Mouse (Mus musculus) limb, embryonic 14.5 days (tissue): ENCODE data around the gene Filip1l. TPM values are rescaled to one million over a fixed set of nuclear protein-coding genes. Genes with fewer than 3 reads are reported as not detected.

Experiments
- ATAC-seq: fragments of 200-750 bp; cut with Nextera tagmentation; 2 replicates; pipeline ENCODE4 v1.8.0; 2017; ENCODE audit warnings: low read depth, moderate number of reproducible peaks, moderate TSS enrichment; ENCODE audit not compliant: low FRiP score
- DNase-seq: peaks from one replicate; pipeline ENCODE4 v3.0.0-alpha.2; 2015; ENCODE audit warnings: low spot score
- H3K27ac ChIP-seq: fragments of 300-500 bp; sonication (generic); replicated peaks from 2 replicates; pipeline ENCODE4 v1.5.1; 2014; ENCODE audit warnings: low read depth, mild to moderate bottlenecking, low read length, moderate library complexity, mixed read lengths
- H3K27me3 ChIP-seq: fragments of 300-500 bp; sonication (generic); 2 replicates; pipeline ENCODE4 v1.6.1; 2014; ENCODE audit warnings: low read length, mixed read lengths; ENCODE audit not compliant: control insufficient read depth, insufficient read depth
- H3K36me3 ChIP-seq: fragments of 300-500 bp; sonication (generic); 2 replicates; pipeline ENCODE4 v1.6.1; 2014; ENCODE audit warnings: mild to moderate bottlenecking, low read length, moderate library complexity, mixed read lengths; ENCODE audit not compliant: control insufficient read depth, insufficient read depth
- H3K4me1 ChIP-seq: fragments of 300-500 bp; sonication (generic); 2 replicates; pipeline ENCODE4 v1.6.1; 2014; ENCODE audit warnings: antibody characterized with exemption, low read length, mixed read lengths; ENCODE audit not compliant: control insufficient read depth, insufficient read depth
- H3K4me2 ChIP-seq: fragments of 300-500 bp; sonication (generic); replicated peaks from 2 replicates; pipeline ENCODE4 v1.6.1; 2014; ENCODE audit warnings: low read depth, mild to moderate bottlenecking, low read length, moderate library complexity; ENCODE audit not compliant: severe bottlenecking
- H3K4me3 ChIP-seq: fragments of 300-500 bp; sonication (generic); replicated peaks from 2 replicates; pipeline ENCODE4 v1.5.1; 2014; ENCODE audit warnings: low read length
- H3K9ac ChIP-seq: fragments of 300-500 bp; sonication (generic); 2 replicates; pipeline ENCODE4 v1.6.1; 2014; ENCODE audit warnings: mild to moderate bottlenecking, low read depth, low read length, moderate library complexity; ENCODE audit not compliant: severe bottlenecking
- H3K9me3 ChIP-seq: fragments of 300-500 bp; sonication (generic); 2 replicates; pipeline ENCODE4 v1.6.1; 2016; ENCODE audit warnings: low read length; ENCODE audit not compliant: control insufficient read depth
- POLR2A ChIP-seq: fragments of 200-500 bp; IDR thresholded peaks from 2 replicates; pipeline ENCODE4 v1.8.0; 2012; ENCODE audit warnings: inconsistent platforms, mild to moderate bottlenecking, moderate library complexity, borderline replicate concordance; ENCODE audit not compliant: insufficient read depth, insufficient read length; ENCODE audit errors: extremely low read depth
- WGBS: fragments of 180-500 bp; shearing (Covaris S2); extraction: QIAGEN DNeasy Blood & Tissue Kit; methylation state at CpG from one replicate; pipeline ENCODE4 v1.1.7; 2014; 5-methylcytosine and 5-hydroxymethylcytosine counted together
- polyA plus RNA-seq, 2 experiments: library from polyadenylated mRNA; depleted of rRNA in 1 of 2; stranded (reverse) in 1 of 2; unstranded in 1 of 2; fragments of >200 nt; fragmentation: Nextera tagmentation in 1 of 2; extraction: Ambion mirVana in 1 of 2; gene quantifications; 2 replicates each; pipeline versions ENCODE4 v1.2.1 to v1.2.3; 2012 to 2014

Filip1l gene
- polyA plus RNA-seq, 2 experiments: 30.3 to 43.9 TPM

DNA sequence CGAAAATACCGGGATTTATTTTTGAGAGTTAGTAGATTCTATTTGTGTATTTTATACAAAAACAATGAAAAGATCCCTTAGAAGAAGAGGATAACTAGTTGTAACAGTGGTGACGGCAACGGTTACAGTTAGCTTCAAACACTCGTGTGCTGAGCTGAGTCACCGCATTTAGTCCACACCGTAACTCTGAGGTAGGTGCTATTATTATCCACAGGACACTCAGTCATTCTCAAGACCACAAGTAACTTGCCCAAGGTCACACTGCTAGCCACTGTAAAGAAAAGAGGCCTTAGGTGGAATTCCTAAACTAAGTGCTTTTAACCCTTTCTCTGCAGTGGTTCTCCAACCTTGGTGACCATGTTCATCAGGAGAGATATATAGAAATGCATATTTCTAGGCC, 174.0 kb downstream of the Filip1l start:
- Histone ChIP-seq H3K9me3 (no peaks in the 10 kb centered on the region), H3K27me3 (no peaks in the 10 kb centered on the region), H3K4me1 (peaks cover 5% of the 10 kb centered on the region), H3K36me3 (no peaks in the 10 kb centered on the region), H3K4me3 (no peak overlapping the region), H3K9ac (no peak overlapping the region), H3K27ac (no peak overlapping the region), H3K4me2 (no peak overlapping the region)
- no peak for TF ChIP-seq POLR2A
- DNase-seq (no peak), ATAC-seq (no peak)
- 89% methylated on average over 7 of the region's 7 CpGs for WGBS

DNA sequence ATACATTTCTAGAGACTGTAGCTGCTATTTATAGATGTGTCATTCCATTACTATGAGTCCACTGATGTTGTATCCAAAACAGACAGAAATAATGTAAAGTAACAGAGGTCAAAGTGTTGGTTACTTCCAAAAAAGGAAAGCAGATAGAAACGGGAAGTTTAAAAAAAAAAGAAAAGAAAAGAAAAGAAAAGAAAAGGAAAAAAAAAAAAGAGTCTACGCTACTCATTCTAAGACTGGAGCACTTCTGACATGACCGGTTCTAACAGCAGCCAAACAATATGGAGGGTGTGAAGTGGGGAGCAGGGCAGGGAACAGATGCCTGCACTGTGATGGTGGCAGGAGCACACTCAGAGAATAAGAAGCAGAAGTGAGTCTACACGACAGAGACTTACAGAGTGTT, 175.6 kb downstream of the Filip1l start:
- H3K9ac ChIP-seq: no peak overlapping the region
- DNase-seq (no peak), ATAC-seq (no peak)
- H3K36me3 ChIP-seq: no peaks in the 10 kb centered on the region
- no peaks in the 10 kb centered on the region for H3K27me3 ChIP-seq
- H3K27ac ChIP-seq: no peak overlapping the region
- TF ChIP-seq POLR2A: no peak
- H3K9me3 ChIP-seq: no peaks in the 10 kb centered on the region
- WGBS: 81% methylated on average over 4 of the region's 4 CpGs
- H3K4me3 ChIP-seq: no peak overlapping the region
- H3K4me2 ChIP-seq: no peak overlapping the region
- peaks cover 15% of the 10 kb centered on the region for H3K4me1 ChIP-seq

GRCm38 (mm10) chr16:57530547-57530946, 177.7 kb downstream of the Filip1l start:
- Histone ChIP-seq H3K4me3 (no peak overlapping the region), H3K4me2 (no peak overlapping the region), H3K36me3 (no peaks in the 10 kb centered on the region), H3K27me3 (no peaks in the 10 kb centered on the region), H3K9ac (no peak overlapping the region), H3K27ac (no peak overlapping the region), H3K4me1 (peaks cover 17% of the 10 kb centered on the region), H3K9me3 (no peaks in the 10 kb centered on the region)
- DNase-seq: no peak
- no peak for TF ChIP-seq POLR2A
- no peak for ATAC-seq
- WGBS: 63% methylated on average over 4 of the region's 4 CpGs

DNA sequence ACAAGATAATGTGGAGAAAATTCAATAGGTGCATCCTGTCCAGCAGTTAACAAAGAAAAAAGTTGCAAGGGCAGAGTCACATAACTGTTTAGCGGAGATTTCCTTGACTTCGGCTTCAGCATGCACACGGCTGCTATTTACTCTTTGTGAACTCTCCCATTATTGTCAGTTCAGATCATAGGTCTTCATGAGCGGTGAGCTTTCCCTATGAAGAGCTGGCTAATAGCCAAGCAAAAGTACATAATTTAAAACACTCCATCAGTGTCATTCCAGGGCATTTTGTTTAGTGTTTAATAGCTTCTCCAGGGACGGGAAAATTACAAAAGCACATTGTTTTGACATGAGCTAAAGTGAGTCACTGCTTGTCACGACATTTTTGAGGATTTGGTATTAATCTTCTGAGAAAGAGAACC, 179.2 kb downstream of the Filip1l start:
- no peak overlapping the region for H3K9ac ChIP-seq
- ATAC-seq: peak; percentile 45; the same call in 1 of the 2 replicates
- 12% methylated on average over 6 of the region's 6 CpGs for WGBS
- H3K9me3 ChIP-seq: no peaks in the 10 kb centered on the region
- no peak overlapping the region for H3K4me2 ChIP-seq
- peaks cover 17% of the 10 kb centered on the region for H3K4me1 ChIP-seq
- no peak overlapping the region for H3K4me3 ChIP-seq
- DNase-seq: peak; percentile 77
- H3K27ac ChIP-seq: peak overlapping the region; percentile 33; the same call in 1 of the 2 replicates
- no peak for TF ChIP-seq POLR2A
- no peaks in the 10 kb centered on the region for H3K36me3 ChIP-seq
- no peaks in the 10 kb centered on the region for H3K27me3 ChIP-seq

- peaks cover 19% of the 10 kb centered on the region for H3K4me1 ChIP-seq
- H3K36me3 ChIP-seq: no peaks in the 10 kb centered on the region
- DNase-seq: no peak
- no peak overlapping the region for H3K27ac ChIP-seq
- no peak for ATAC-seq
- H3K4me3 ChIP-seq: no peak overlapping the region
- no peak overlapping the region for H3K9ac ChIP-seq
- H3K27me3 ChIP-seq: no peaks in the 10 kb centered on the region
- no peaks in the 10 kb centered on the region for H3K9me3 ChIP-seq
- H3K4me2 ChIP-seq: no peak overlapping the region
- WGBS: 92% methylated on average over 1 of the region's 1 CpGs
- no peak for TF ChIP-seq POLR2A
These were observed 181.5 kb downstream of the Filip1l start for GRCm38 (mm10) chr16:57534365-57534764.

DNA sequence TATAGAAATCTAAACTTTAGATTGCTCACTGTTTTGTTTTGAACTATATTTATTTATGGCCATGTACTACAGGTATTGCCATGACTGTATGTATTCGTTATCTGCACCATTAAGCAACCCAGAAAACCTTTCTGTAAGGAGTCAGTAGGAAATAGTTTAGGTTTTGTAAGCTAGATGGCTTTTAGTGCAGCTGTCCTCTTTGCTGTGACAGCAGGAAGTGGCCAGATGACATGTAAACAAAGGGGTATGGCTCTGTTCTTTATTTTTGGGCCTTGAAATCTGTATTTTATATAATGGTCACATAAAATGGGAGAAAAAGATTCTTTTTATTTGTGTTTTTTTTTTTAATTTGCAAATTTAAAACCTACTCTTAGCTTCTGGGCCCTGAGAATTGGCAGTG, 181.9 kb downstream of the Filip1l start:
- Histone ChIP-seq H3K4me2 (no peak overlapping the region), H3K9me3 (no peaks in the 10 kb centered on the region)
- TF ChIP-seq POLR2A: no peak

More for the DNA sequence above, 181.9 kb downstream of the Filip1l start:
- Histone ChIP-seq H3K27me3 (no peaks in the 10 kb centered on the region), H3K4me1 (peaks cover 19% of the 10 kb centered on the region), H3K27ac (no peak overlapping the region), H3K4me3 (no peak overlapping the region), H3K9ac (no peak overlapping the region), H3K36me3 (no peaks in the 10 kb centered on the region)
- 85% methylated on average over 1 of the region's 1 CpGs for WGBS
- no peak for DNase-seq
- no peak for ATAC-seq
